Mouse (Mus musculus) liver, embryonic 16.5 days (tissue): ENCODE measurements around the gene Lmbr1. TPM values are rescaled to one million over a fixed set of nuclear protein-coding genes. Genes with fewer than 3 reads are reported as not detected.
A peak's percentile ranks its signal among the peaks of the same experiment; 100 is the strongest.

Experiments
- ATAC-seq: fragments of 200-750 bp; cut with Nextera tagmentation; 2 replicates; pipeline ENCODE4 v1.8.0; 2017; ENCODE audit warnings: low read depth, mild to moderate bottlenecking, moderate number of reproducible peaks, moderate library complexity
- H3K27ac ChIP-seq: fragments of 300-500 bp; sonication (generic); 2 replicates; pipeline ENCODE4 v1.5.1; 2014; ENCODE audit warnings: mild to moderate bottlenecking, low read length
- H3K27me3 ChIP-seq: fragments of 300-500 bp; sonication (generic); 2 replicates; pipeline ENCODE4 v1.6.1; 2014; ENCODE audit warnings: low read depth, low read length, mixed read lengths; ENCODE audit not compliant: control insufficient read depth, insufficient read depth
- H3K36me3 ChIP-seq: fragments of 300-500 bp; sonication (generic); 2 replicates; pipeline ENCODE4 v1.6.1; 2014; ENCODE audit warnings: mild to moderate bottlenecking; ENCODE audit not compliant: control insufficient read depth, insufficient read depth
- H3K4me1 ChIP-seq: fragments of 300-500 bp; sonication (generic); 2 replicates; pipeline ENCODE4 v1.6.1; 2014; ENCODE audit warnings: low read depth, low read length, mixed read lengths; ENCODE audit not compliant: control insufficient read depth
- H3K4me2 ChIP-seq: fragments of 300-500 bp; sonication (generic); 2 replicates; pipeline ENCODE4 v1.6.1; 2014; ENCODE audit warnings: low read depth, low read length, mixed read lengths
- H3K4me3 ChIP-seq: fragments of 300-500 bp; sonication (generic); 2 replicates; pipeline ENCODE4 v1.5.1; 2014; ENCODE audit warnings: low read depth, mild to moderate bottlenecking, low read length
- H3K9ac ChIP-seq: fragments of 300-500 bp; sonication (generic); 2 replicates; pipeline ENCODE4 v1.6.1; 2014; ENCODE audit warnings: low read depth, low read length
- H3K9me3 ChIP-seq: fragments of 300-500 bp; sonication (generic); replicated peaks from 2 replicates; pipeline ENCODE4 v1.6.1; 2016; ENCODE audit warnings: low read length; ENCODE audit not compliant: control insufficient read depth
- WGBS: fragments of 180-500 bp; shearing (Covaris S2); extraction: QIAGEN DNeasy Blood & Tissue Kit; methylation state at CpG from one replicate; pipeline ENCODE4 v1.1.7; 2014; ENCODE audit not compliant: insufficient replicate concordance; 5-methylcytosine and 5-hydroxymethylcytosine counted together
- polyA plus RNA-seq: library from polyadenylated mRNA; unstranded; fragments of >200 nt; fragmentation: Nextera tagmentation; extraction: Ambion mirVana; gene quantifications from 2 replicates; pipeline ENCODE4 v1.2.1, GENCODE M21; 2015

The Lmbr1 gene
- polyA plus RNA-seq, 1 experiment from 2014 or later, result 1.7 TPM

- Histone ChIP-seq H3K9ac (no peak overlapping the region), H3K36me3 (no peaks in the 10 kb centered on the region), H3K27ac (no peak overlapping the region), H3K9me3 (no peaks in the 10 kb centered on the region), H3K4me3 (no peak overlapping the region), H3K4me1 (peaks cover 9% of the 10 kb centered on the region), H3K27me3 (no peaks in the 10 kb centered on the region; the same call in 1 of the 2 replicates), H3K4me2 (no peak overlapping the region)
- 50% methylated on average over 1 of the region's 1 CpGs for WGBS
- no peak for ATAC-seq
Observed at GRCm38 (mm10) chr5:29382776-29383175, 4.6 kb upstream of the Lmbr1 start.

DNA sequence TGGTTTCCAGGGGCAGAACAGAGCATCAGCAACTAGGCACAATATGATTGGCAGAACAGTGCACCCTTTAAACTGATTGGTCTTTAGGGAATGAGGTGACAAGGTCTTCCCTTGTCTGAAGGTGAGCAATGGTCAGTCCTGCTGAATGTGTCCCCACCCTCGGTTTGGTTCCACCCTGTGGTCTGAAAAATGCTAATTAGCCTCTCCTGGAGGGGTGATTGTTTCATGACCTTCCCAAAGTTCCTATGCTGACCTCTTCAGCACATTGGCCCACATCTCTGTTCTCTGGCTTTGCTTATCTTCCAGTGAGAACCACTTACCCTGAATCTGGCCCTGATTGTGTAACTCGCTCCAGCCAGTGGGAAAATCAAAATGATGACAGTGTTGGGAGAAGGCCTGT, 1.9 kb upstream of the Lmbr1 start:
- Histone ChIP-seq H3K36me3 (no peaks in the 10 kb centered on the region), H3K27me3 (no peaks in the 10 kb centered on the region), H3K4me3 (no peak overlapping the region), H3K4me2 (no peak overlapping the region), H3K27ac (no peak overlapping the region), H3K4me1 (peaks cover 15% of the 10 kb centered on the region), H3K9me3 (no peaks in the 10 kb centered on the region), H3K9ac (no peak overlapping the region)
- 62% methylated on average over 2 of the region's 2 CpGs for WGBS
- no peak for ATAC-seq

DNA sequence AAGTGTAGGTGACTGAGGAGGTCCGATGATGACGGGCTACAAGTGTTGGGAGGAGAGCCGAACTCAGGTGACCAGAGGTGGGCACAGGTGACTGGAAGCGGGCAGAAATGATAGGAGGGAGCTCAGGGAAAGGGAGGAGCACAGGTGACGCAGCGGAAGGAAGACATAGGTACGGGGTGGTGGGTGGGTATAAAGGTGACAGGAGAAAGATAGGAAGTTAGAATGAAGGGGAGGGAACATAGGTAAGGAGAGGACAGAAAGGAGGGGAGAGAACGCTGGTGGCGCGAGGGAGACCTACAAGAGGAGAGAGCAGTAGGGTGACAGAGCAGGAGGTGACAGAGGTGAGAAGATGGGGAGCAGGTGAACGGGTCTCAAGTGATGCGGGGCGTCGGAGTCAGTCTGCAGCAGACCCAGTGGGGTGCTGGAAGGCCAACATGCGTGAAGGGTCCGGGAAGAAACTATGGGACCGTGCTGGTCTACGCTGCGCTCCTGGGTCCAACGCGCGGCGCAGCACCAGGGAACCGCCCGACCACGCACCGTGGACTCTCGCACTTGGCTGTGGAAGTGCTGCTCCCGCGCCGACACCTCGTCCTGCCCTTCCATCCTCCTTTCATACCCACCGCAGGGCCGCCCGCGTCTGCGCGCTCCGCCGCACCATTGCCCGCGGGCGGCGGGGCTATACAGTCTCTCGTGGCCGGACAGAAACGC, 446 bp downstream of the Lmbr1 start:
- peaks cover 15% of the 10 kb centered on the region for H3K4me1 ChIP-seq
- peak overlapping the region; percentile 82 for H3K9ac ChIP-seq
- H3K9me3 ChIP-seq, result no peaks in the 10 kb centered on the region
- WGBS, result 2% methylated on average over 47 of the region's 47 CpGs
- peak overlapping the region; percentile 81 for H3K4me3 ChIP-seq
- peak overlapping the region; percentile 94 for H3K4me2 ChIP-seq
- ATAC-seq, result peak; percentile 65
- peak overlapping the region; percentile 63 for H3K27ac ChIP-seq
- no peaks in the 10 kb centered on the region for H3K36me3 ChIP-seq
- no peaks in the 10 kb centered on the region for H3K27me3 ChIP-seq

GRCm38 (mm10) chr5:29363511-29363910, 14.7 kb downstream of the Lmbr1 start:
- no peak overlapping the region for H3K4me3 ChIP-seq
- H3K9me3 ChIP-seq, result no peaks in the 10 kb centered on the region
- H3K27ac ChIP-seq, result no peak overlapping the region
- H3K4me1 ChIP-seq, result no peaks in the 10 kb centered on the region
- ATAC-seq, result no peak
- H3K27me3 ChIP-seq, result no peaks in the 10 kb centered on the region
- WGBS, result 63% methylated on average over 6 of the region's 6 CpGs
- no peak overlapping the region for H3K4me2 ChIP-seq
- no peak overlapping the region for H3K9ac ChIP-seq
- no peaks in the 10 kb centered on the region for H3K36me3 ChIP-seq

GRCm38 (mm10) chr5:29335836-29336235, 42.4 kb downstream of the Lmbr1 start:
- no peaks in the 10 kb centered on the region for H3K27me3 ChIP-seq
- no peak for ATAC-seq
- 45% methylated on average over 5 of the region's 5 CpGs for WGBS

GRCm38 (mm10) chr5:29322503-29322902, 55.7 kb downstream of the Lmbr1 start:
- H3K9me3 ChIP-seq, result no peaks in the 10 kb centered on the region
- no peak overlapping the region for H3K27ac ChIP-seq
- no peak overlapping the region for H3K4me3 ChIP-seq
- no peak for ATAC-seq
- no peak overlapping the region for H3K9ac ChIP-seq
- H3K27me3 ChIP-seq, result no peaks in the 10 kb centered on the region
- no peak overlapping the region for H3K4me2 ChIP-seq
- WGBS, result 80% methylated on average over 2 of the region's 2 CpGs
- H3K4me1 ChIP-seq, result no peaks in the 10 kb centered on the region
- H3K36me3 ChIP-seq, result no peaks in the 10 kb centered on the region

More at GRCm38 (mm10) chr5:29335836-29336235, 42.4 kb downstream of the Lmbr1 start:
- no peak overlapping the region for H3K4me2 ChIP-seq
- H3K4me1 ChIP-seq, result no peaks in the 10 kb centered on the region
- H3K27ac ChIP-seq, result no peak overlapping the region
- H3K36me3 ChIP-seq, result no peaks in the 10 kb centered on the region
- H3K9me3 ChIP-seq, result no peaks in the 10 kb centered on the region
- no peak overlapping the region for H3K9ac ChIP-seq
- no peak overlapping the region for H3K4me3 ChIP-seq

DNA sequence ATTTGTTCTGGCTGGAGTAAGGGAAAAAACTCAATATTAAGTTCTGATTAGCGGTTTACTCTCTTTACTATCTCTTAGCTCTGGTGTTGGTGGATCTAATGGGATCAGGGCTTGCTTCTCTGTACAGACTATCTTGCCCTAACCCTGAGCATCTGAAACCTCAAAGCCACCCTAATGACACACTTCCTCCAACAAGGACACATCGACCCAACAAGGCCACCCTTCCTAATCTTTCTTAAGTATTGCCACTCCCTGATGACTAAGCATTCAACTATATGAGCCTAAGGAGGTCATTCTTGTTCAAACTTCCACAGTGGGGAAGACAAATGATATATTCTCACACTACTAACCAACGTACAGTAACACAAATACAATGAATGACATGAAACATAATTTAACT, 69.0 kb downstream of the Lmbr1 start:
- no peaks in the 10 kb centered on the region for H3K27me3 ChIP-seq
- H3K36me3 ChIP-seq, result no peaks in the 10 kb centered on the region
- H3K4me3 ChIP-seq, result no peak overlapping the region
- WGBS, result 35% methylated on average over 3 of the region's 3 CpGs
- ATAC-seq, result no peak
- H3K9me3 ChIP-seq, result no peaks in the 10 kb centered on the region
- H3K4me1 ChIP-seq, result no peaks in the 10 kb centered on the region
- H3K4me2 ChIP-seq, result no peak overlapping the region
- H3K9ac ChIP-seq, result no peak overlapping the region
- H3K27ac ChIP-seq, result no peak overlapping the region

GRCm38 (mm10) chr5:29293194-29293593, 85.0 kb downstream of the Lmbr1 start:
- H3K9me3 ChIP-seq, result no peaks in the 10 kb centered on the region
- WGBS, result 4% methylated on average over 2 of the region's 2 CpGs
- H3K27me3 ChIP-seq, result no peaks in the 10 kb centered on the region
- no peak overlapping the region for H3K4me2 ChIP-seq
- H3K36me3 ChIP-seq, result no peaks in the 10 kb centered on the region
- no peak overlapping the region for H3K27ac ChIP-seq
- ATAC-seq, result no peak
- H3K9ac ChIP-seq, result no peak overlapping the region
- no peak overlapping the region for H3K4me3 ChIP-seq
- no peaks in the 10 kb centered on the region for H3K4me1 ChIP-seq

GRCm38 (mm10) chr5:29290110-29290509, 88.1 kb downstream of the Lmbr1 start:
- H3K4me1 ChIP-seq, result no peaks in the 10 kb centered on the region
- ATAC-seq, result no peak
- H3K27ac ChIP-seq, result no peak overlapping the region
- 72% methylated on average over 3 of the region's 3 CpGs for WGBS
- H3K27me3 ChIP-seq, result no peaks in the 10 kb centered on the region
- H3K36me3 ChIP-seq, result no peaks in the 10 kb centered on the region
- no peak overlapping the region for H3K4me2 ChIP-seq
- no peak overlapping the region for H3K4me3 ChIP-seq
- H3K9me3 ChIP-seq, result no peaks in the 10 kb centered on the region
- H3K9ac ChIP-seq, result no peak overlapping the region
